Mouse (Mus musculus): ENCODE data around the gene Fblim1.
"Not testable (repeated sequence)": the region's sequence is repeated elsewhere in the genome, so short reads cannot be mapped to it uniquely, and the experiment has no call there.

Gene Fblim1

DNA sequence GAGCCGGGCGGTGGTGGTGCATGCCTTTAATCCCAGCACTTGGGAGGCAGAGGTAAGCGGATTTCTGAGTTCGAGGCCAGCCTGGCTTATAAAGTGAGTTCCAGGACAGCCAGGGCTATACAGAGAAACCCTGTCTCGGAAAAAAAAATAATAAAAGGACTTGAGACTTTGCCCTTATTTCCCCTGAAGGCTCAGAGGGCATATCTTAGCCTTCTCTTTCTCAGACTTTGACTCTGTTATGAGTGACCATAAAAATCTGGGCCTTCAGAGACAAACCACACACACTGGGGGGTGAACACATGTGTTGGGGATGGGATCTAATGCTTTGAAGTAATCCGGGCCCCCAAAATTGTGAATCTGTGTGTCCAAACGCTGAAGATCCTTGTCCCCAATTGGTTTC lies 38.7 kb downstream of the Fblim1 start:
- DNase-seq (ENCODE audit: low spot score) = not testable (repeated sequence)

DNA sequence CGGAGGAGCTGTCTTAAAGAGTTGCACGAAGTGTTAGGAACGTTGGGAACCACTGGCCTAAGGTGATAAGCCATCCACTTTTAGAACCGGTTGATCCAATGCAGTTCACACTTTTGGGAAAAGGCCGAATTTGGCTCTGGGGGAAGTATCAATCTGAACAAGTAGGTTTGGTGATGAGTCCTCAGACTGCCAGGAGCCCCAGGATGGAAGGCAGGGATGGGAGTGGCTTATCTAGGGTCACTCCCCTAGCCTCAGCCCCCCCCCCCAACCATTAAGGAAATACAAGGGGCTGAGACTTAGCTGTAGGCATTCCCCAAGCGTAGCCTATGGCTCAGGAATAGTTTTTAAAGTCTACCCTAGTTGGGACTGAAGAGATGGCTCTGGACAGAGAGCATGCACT lies 39.7 kb downstream of the Fblim1 start:
- no peak for DNase-seq (ENCODE audit: low spot score)

DNA sequence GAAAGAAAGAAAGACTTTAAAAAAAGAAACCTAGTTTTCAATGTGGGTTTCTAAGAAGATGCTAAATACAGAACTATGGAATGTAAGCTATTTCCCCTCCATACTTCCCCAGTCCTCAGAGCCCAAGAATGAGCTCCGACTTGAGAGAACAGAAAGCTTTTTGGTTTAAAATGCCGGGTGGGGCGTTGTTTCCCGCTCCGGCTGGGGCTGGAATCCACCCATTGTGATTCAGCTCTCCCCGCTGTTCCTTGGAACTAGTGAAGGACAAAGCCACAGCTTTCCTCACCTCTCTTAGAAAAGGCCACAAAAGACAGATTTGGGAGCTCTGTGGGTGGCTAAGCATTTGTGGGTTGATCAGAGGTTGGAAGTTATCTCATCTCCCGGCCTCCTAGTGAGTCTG lies 40.6 kb downstream of the Fblim1 start:
- no peak for DNase-seq (ENCODE audit: low spot score)

DNA sequence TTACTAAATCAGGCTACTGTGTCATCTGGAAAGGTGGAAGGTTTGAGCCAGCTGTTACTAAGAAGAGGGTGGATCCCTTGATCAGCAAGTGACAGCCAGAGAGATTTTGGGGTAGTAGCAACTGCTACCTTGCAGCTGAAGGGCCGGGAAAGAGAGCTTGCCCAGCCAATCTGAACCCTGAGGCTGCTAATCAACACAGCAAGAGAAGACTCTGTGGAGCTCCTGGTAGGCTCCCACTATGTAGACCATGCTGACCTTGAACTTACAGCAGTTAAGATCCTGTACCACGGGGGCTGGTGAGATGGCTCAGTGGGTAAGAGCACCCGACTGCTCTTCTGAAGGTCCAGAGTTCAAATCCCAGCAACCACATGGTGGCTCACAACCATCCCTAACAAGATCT lies 41.2 kb downstream of the Fblim1 start:
- DNase-seq (ENCODE audit: low spot score) = no peak

DNA sequence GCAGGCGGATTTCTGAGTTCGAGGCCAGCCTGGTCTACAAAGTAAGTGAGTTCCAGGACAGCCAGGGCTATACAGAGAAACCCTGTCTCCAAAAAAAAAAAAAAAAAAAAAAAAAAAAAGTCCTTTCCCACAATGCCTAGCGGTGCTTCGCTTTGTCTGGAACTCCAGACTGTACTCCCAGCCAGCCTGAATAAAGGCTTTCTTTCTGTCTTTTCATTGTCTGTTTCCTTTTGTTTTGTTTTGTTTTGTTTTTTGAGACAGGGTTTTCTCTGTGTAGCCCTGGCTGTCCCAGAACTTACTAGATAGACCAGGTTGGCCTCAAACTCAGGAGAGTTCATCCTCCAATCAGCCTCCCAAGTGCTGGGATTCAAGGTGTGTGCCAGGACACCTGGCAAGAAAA lies 41.7 kb downstream of the Fblim1 start:
- DNase-seq (ENCODE audit: low spot score) = no peak

DNA sequence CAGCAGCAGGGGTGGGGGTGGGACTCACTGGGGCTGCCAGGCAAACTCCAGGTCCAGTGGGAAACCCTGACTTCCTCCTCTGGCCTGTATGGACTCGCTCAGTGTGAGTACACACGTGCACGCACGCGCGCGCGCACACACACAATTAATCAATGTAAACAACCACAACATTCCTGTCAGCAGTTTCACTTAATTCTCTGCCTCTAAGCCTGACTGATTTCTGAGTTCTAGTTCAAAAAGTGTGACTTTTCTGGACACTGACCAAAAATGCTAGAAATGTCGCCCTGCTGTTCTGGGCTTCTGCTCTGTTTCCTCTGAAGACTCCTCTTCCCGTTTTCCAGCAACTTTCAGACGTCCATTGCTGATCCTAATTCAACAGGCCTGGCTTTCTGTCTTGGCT lies 43.6 kb downstream of the Fblim1 start:
- DNase-seq (ENCODE audit: low spot score) = no peak

DNA sequence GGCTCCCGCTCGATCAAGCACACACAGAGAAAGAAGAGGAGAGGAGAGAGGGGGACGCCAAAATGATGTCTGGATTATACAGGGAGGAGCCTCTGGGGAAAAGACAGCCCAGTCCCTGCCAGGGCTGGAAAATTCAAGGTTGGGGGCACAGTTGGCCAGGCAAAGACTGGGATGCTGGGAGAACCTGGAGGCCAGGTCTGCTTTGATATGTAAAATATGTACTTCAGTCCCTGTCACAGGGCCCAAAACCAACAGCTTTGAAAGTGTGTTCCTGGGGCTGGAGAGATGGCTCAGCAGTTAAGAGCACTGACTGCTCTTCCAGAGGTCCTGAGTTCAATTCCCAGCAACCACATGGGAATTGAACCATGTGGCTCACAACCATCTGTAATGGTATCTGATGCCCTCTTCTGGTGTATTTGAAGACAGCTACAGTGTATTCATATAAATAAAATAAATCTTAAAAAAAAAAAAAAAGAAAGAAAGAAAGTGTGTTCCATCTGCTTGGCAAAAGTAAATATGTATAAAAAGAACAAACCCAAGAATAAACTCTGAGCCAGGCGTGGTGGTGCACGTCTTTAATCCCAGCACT lies 44.5 kb downstream of the Fblim1 start:
- not testable (repeated sequence) for DNase-seq (ENCODE audit: low spot score)

DNA sequence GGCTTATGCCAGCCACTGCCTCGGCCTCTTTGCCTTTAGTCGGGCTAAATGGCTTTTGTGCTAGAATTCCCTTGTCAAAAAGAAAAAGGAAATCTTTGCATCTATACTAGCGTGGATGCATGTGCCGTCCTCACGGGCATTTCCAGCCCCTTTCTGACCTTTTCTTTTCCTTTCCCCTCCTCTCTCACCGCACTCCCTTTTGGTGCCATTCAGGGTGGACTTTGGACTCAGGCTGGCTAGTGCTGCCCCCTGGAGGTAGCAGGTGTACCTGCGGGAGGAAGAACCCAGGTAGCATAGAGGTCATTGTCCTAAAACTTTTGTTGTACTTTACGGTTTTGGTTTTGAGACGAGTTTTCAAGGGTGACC lies 46.0 kb downstream of the Fblim1 start:
- peak; percentile 75 for DNase-seq (ENCODE audit: low spot score)

DNA sequence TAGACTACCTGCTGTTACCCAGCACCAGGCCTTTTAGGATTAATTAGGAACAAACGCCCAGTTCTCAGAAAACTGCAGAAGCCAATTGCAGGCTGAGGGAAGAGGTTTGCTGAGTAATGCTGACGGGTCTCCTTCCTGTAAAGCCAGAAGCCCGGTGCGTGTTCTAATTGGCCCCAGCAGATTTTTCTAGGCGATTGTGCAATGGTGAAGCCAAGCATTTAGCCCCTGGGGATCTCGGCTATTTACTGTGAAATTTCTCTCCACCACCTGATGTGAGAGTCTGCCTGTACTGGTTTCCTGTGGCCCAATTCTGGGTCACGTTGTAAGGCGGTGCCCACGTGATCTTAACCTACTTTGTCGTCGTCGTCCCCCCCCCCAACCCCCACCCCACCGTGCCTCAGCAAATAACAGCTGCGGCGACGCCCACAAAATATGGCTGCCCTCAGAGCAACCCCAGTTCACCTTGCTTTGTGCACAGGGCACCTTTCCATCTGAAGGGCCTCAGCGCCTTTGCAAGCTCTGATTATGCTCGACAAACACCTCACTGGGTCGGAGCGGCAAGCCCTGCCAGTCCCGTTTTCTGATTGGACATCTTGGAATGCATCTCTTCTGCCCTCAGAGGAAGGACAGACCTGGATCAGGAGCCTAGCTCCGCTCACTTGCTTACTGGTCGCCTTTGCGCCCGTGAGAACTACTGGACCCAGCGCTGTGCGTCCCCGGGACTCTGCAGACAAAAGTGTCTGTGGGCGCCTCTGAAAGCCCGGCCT lies 46.6 kb downstream of the Fblim1 start:
- DNase-seq (ENCODE audit: low spot score) = peak; percentile 80

DNA sequence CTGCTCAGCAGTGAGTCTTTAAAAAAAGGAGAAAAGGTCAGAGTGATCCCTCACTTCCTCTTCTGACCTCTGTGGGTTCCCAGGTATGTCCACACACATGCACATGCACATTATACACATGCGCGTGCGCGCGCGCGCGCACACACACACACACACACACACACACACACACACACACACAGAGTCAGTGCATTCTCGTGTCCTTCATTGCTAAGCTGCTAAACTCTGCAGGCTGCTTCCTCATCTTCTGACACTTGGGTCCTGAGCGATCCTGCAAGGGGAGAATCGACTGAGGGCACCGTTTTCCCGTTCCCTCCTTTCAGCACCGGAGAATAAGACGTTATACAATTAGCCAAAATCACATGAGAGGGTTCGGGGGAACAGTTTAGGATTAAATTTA lies 47.2 kb downstream of the Fblim1 start:
- peak; percentile 9 for DNase-seq (ENCODE audit: low spot score)

DNA sequence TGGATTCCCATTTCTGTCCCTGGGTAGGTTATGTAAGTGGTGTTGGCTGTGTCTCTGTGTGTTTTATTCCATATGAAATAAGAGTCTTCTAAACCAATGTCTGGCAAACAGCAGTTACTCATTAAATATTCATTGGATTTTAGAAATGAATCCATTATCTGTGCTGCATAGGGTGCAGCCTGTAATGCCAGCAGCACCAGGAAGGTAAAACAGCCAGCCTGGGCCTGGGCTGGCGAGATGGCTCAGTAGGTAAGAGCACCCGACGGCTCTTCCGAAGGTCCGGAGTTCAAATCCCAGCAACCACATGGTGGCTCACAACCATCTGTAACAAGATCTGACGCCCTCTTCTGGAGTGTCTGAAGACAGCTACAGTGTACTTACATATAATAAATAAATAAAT lies 49.7 kb downstream of the Fblim1 start:
- DNase-seq (ENCODE audit: low spot score) = not testable (repeated sequence)

DNA sequence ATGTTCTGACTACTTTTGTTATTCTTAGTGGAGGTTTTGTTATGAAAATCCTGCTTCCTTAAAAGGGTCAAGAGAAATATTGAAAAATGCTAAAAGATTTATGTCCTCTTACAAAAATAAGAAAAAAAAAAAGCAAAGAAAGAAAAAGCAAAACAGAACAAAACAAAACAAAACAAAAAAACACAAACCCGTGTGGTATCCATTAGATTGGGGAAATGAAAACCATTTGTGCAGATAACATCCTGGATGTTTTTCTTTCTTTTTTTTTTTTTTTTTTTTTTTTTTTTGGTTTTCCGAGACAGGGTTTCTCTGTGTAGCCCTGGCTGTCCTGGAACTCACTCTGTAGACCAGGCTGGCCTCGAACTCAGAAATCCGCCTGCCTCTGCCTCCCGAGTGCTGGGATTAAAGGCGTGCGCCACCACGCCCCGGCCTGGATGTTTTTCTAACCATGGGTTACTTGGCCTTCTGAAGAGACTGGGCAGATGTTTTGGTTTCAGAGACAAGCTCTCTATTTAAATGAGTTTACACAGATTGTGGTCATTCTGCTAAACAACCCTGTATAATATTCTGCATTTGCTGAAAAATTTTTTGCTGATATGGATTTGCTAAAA lies 51.5 kb downstream of the Fblim1 start:
- not testable (repeated sequence) for DNase-seq (ENCODE audit: low spot score)

DNA sequence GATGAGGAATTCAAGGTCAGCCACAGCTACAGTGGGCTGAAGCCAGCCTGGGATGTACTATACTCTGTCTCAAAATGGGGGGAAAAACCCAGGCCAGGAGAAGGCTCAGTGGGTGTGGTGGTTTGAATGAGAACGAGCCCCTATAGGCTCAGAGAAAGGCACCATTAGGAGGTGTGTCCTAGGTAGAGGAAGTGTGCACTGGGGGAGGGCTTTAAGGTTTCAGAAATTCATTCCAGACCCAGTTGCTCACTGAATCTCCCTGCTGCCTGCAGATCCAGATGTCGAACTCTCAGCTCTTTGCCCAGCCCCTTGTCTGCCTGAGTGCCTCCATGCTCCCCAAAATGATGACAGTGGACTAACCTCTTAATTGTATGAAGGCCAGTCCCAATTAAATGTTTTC lies 53.4 kb downstream of the Fblim1 start:
- DNase-seq (ENCODE audit: low spot score) = no peak

DNA sequence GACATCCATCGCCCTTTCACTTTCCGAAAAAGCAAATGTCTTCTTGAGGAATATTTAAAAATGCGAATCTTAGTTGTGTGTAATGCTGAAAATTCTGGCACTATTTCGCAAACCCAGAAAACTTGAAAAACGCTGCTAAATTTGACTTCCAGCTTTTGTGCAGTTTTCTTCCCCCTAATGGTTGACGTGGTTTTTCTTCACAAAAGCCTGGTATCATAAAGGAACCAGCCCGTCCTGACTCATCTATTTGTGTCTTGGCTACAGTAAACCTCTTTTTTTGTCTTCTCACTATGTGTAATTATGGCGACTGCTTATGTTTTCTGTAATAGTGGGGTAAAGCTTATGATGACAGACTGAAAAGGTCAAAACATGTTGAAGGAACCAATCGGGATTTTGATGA lies 58.6 kb downstream of the Fblim1 start:
- DNase-seq (ENCODE audit: low spot score) = peak; percentile 14

DNA sequence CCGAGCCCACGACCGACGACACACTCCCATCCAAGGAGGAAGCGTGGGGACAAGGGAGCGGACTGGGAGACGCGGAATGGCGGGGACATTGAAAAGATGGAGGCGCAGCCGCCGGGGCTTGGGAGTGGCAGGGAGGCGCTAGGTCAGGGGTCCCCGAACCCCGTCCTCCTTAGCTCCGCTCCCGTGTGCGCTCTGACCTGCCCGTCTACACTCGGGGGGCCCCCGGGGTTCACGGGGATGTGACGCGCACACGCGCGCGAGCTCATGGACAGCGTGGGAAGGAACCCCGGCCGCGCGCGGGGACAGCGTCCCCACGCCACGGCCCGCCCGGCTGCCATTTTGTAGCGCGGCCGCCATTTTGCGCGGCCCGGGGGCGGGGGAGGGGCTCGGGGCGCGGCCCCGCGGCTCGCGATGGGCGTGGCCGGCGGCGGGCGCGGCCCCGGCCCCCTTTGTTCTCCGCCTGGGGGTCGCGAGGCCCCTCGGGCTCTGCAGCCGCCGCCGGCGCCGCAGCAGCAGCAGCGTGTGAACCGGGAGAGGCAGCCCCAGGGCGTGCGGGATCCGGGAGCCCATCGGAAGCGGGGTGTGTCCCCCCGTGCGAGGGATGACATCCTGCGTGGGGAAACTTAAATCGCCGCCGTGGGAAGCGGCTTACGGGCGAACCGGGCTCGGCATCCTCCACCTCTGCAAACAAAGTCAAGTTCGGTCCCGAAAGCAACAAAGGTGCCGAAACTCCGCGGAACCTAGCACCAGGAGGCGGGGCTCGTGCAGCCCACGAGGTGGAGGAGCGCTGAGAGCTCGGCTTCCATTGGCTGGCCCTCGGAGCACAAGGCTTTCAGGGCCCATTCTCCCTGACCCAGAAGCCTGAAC lies 59.3 kb downstream of the Fblim1 start:
- peak; percentile 84 for DNase-seq (ENCODE audit: low spot score)

DNA sequence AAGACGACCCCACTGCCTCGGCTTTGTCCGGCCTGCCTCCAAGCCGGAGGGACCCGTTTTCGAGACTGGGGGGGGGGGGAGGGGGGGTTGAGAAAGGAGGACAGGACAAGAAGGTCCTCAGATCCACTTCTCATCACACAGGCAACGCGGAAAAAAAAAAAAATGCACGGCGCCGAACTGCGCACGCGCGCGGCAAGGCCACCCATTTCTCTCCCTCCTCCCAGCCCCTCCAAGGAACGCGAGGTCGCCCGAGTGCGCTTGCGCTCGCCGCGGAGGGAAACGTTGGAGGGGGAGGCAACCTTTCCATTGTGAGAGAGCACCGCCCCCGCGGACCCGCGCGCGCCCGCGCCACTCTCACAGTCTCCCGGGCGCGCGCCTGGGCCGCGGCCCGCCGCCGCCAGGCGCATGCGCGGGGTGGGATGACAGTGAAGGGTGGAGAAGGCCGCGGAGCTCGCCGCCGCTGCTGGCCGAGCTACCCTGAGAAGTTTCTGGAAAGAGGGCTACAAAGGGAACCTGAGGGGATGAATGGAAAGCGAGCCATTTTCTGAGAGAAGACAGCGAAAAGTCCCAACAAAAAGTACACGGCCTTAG lies 60.1 kb downstream of the Fblim1 start:
- DNase-seq (ENCODE audit: low spot score) = peak; percentile 100

DNA sequence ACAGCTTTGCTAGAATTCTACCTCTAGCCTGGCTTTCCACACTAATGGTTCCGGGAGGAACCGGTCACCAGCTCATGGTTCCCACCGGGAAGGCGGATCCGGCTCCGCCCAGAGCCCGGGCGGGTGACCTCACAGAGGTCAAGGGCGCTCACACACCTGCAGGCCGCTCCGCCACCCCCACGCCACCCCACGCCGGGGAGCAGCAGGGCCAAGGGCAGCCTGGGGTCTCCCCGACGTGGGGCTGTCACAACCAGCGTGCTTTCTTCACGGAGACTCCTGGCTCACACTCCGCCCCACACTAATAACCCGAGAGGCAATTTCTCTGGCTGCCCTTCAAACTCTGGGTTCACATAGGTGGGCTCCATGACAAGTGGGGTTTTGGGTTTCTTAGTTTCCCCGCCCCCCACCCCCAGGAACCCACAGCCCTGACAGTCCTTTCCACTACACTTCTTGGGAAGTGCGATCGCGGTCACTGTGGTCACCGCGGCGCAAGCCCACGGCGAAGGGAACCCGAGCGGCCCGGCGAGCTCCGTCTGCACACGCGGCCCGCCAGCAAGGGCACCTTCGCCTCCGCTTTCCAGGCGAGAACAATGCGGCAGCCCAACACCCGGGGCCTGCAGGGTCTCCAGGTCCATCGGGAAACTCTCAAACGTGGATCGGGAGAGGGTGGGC lies 60.7 kb downstream of the Fblim1 start:
- peak; percentile 22 for DNase-seq (ENCODE audit: low spot score)

DNA sequence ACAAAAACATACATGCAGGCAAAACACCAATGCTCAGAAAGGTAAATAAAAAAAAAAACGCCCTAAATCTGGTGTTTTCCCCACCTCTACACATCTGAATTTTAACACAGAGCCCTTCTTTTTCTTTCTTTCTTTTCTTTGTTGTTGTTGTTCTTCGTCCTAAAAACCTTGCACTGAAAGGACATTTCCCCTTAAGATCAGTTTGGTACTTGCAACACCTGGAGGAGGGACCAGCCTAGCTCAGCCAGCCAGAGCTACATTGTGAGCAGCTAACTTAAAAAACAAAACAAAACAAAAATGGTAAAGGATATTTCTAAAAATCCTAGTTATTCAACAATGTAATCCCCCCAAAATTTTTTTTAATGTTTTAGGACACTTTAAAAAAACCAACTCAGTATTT lies 61.4 kb downstream of the Fblim1 start:
- DNase-seq (ENCODE audit: low spot score) = no peak

DNA sequence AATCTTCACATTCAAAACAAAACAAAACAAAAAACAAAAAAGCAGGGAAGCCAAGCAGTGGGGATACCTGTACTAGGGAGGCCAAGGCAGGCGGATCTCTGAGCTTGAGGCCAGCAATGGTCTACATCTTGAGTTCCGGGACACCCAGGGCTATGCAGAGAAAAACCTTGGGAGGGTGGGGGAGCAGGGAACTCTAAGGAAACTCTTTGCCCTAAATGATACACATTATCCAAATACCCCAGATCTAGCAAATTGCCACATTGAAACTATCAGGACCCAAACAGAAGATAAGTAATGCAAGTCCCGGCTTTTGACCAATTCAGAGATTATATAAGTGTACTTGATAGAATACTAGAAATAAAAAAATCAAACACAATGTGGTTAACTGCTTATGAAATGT lies 62.3 kb downstream of the Fblim1 start:
- DNase-seq (ENCODE audit: low spot score) = no peak

DNA sequence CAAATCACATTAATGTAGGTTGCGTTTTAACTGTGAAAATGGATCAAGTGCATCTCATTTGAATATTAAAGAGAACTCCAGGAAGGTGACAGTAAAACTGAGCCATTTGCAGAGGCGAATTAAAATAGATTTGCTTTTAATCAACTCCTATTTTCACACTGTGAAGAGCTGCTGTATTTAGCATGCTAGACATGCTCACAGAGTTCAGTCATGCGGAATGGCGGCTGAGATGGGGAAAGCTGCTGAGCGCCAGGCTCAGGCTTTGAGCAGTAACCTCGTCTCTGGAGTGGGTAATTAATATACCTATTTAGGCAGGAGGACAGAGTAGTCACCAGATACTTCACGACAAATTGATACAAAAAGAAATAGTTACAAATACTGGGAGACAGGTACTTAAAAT lies 64.0 kb downstream of the Fblim1 start:
- no peak for DNase-seq (ENCODE audit: low spot score)

DNA sequence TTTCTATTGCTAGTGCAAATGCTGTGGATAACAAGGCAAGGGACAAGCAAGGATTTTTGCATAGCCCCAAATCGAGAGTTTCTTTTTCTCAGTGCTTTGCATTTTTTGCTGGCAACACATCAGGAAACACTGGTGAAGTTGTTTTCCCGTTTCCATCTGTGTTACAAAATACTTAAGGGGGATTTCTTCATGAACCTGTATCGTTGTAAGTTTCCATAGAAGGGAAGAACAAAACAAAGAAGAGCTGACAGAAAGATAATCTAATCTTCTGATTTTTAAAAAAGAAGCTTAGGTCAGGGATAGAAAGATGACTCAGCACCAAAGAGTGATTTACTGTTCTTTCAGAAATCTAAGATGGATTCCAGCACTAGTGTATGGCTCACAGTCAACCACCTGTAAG lies 65.1 kb downstream of the Fblim1 start:
- DNase-seq (ENCODE audit: low spot score) = no peak

Data from T-cell, adult 2 months (primary cell).